Mouse (Mus musculus) forebrain, embryonic 12.5 days (tissue): ENCODE measurements around the gene Inha. TPM values are rescaled to one million over a fixed set of nuclear protein-coding genes. Genes with fewer than 3 reads are reported as not detected.

Source experiments
- ATAC-seq: fragments of 200-750 bp; cut with Nextera tagmentation; 2 replicates; pipeline ENCODE4 v1.8.0; 2017; ENCODE audit warnings: moderate TSS enrichment; ENCODE audit not compliant: low FRiP score
- H3K27ac ChIP-seq: fragments of 300-500 bp; sonication (generic); 2 replicates; pipeline ENCODE4 v1.5.1; 2016; ENCODE audit warnings: mild to moderate bottlenecking
- H3K27me3 ChIP-seq: fragments of 300-500 bp; sonication (generic); 2 replicates; pipeline ENCODE4 v1.6.1; 2016; ENCODE audit warnings: mild to moderate bottlenecking
- H3K36me3 ChIP-seq: fragments of 300-500 bp; sonication (generic); replicated peaks from 2 replicates; pipeline ENCODE4 v1.6.1; 2016; ENCODE audit warnings: mild to moderate bottlenecking
- H3K4me1 ChIP-seq: fragments of 300-500 bp; sonication (generic); 2 replicates; pipeline ENCODE4 v1.6.1; 2016
- H3K4me2 ChIP-seq: fragments of 300-500 bp; sonication (generic); 2 replicates; pipeline ENCODE4 v1.6.1; 2016; ENCODE audit warnings: mild to moderate bottlenecking, moderate library complexity
- H3K4me3 ChIP-seq: fragments of 300-500 bp; sonication (generic); replicated peaks from 2 replicates; pipeline ENCODE4 v1.5.1; 2016; ENCODE audit warnings: mild to moderate bottlenecking
- H3K9ac ChIP-seq: fragments of 300-500 bp; sonication (generic); 2 replicates; pipeline ENCODE4 v1.6.1; 2016; ENCODE audit warnings: mild to moderate bottlenecking
- H3K9me3 ChIP-seq: fragments of 300-500 bp; sonication (generic); 2 replicates; pipeline ENCODE4 v1.6.1; 2016
- WGBS: fragments of 180-500 bp; shearing (Covaris S2); methylation state at CpG from one replicate; pipeline ENCODE4 v1.1.7; 2016; 5-methylcytosine and 5-hydroxymethylcytosine counted together
- polyA plus RNA-seq: library from polyadenylated mRNA; unstranded; fragments of >200 nt; fragmentation: Nextera tagmentation; extraction: Ambion mirVana; gene quantifications from 2 replicates; pipeline ENCODE4 v1.2.1, GENCODE M21; 2016

Inha gene
- polyA plus RNA-seq, 1 experiment from 2014 or later, result 6.6 TPM

- H3K4me3 ChIP-seq, result no peak overlapping the region
- H3K36me3 ChIP-seq, result no peaks in the 10 kb centered on the region
- no peak overlapping the region for H3K9ac ChIP-seq
- 57% methylated on average over 4 of the region's 4 CpGs for WGBS
- peaks cover 6% of the 10 kb centered on the region for H3K4me1 ChIP-seq
- no peak overlapping the region for H3K4me2 ChIP-seq
- peaks cover 23% of the 10 kb centered on the region for H3K27me3 ChIP-seq
- no peaks in the 10 kb centered on the region for H3K9me3 ChIP-seq
- no peak for ATAC-seq
- H3K27ac ChIP-seq, result no peak overlapping the region
These were observed 4.7 kb downstream of the Inha start for GRCm38 (mm10) chr1:75511437-75512210.

GRCm38 (mm10) chr1:75512550-75512949 is 5.7 kb downstream of the Inha start:
- WGBS, result 85% methylated on average over 3 of the region's 3 CpGs
- H3K4me3 ChIP-seq, result no peak overlapping the region
- H3K4me2 ChIP-seq, result no peak overlapping the region
- H3K9ac ChIP-seq, result no peak overlapping the region
- H3K27ac ChIP-seq, result no peak overlapping the region
- no peaks in the 10 kb centered on the region for H3K36me3 ChIP-seq
- H3K9me3 ChIP-seq, result no peaks in the 10 kb centered on the region
- no peaks in the 10 kb centered on the region for H3K4me1 ChIP-seq
- peaks cover 15% of the 10 kb centered on the region for H3K27me3 ChIP-seq
- no peak for ATAC-seq

- 83% methylated on average over 15 of the region's 15 CpGs for WGBS
- no peak for ATAC-seq
- peaks cover 3% of the 10 kb centered on the region; the same call in 1 of the 2 replicates for H3K4me1 ChIP-seq
- H3K4me3 ChIP-seq, result no peak overlapping the region
- no peak overlapping the region for H3K4me2 ChIP-seq
- no peak overlapping the region for H3K27ac ChIP-seq
- H3K36me3 ChIP-seq, result no peaks in the 10 kb centered on the region
- no peaks in the 10 kb centered on the region for H3K27me3 ChIP-seq
- no peaks in the 10 kb centered on the region for H3K9me3 ChIP-seq
- H3K9ac ChIP-seq, result no peak overlapping the region
These were observed 10.0 kb downstream of the Inha start for GRCm38 (mm10) chr1:75516703-75517380.

GRCm38 (mm10) chr1:75517984-75518383 is 11.1 kb downstream of the Inha start:
- H3K4me2 ChIP-seq, result no peak overlapping the region
- WGBS, result 75% methylated on average over 3 of the region's 4 CpGs
- H3K27ac ChIP-seq, result no peak overlapping the region
- peaks cover 13% of the 10 kb centered on the region for H3K4me1 ChIP-seq
- H3K9me3 ChIP-seq, result no peaks in the 10 kb centered on the region
- H3K4me3 ChIP-seq, result no peak overlapping the region
- H3K36me3 ChIP-seq, result no peaks in the 10 kb centered on the region
- H3K27me3 ChIP-seq, result no peaks in the 10 kb centered on the region
- no peak overlapping the region for H3K9ac ChIP-seq
- no peak for ATAC-seq

- no peak overlapping the region for H3K27ac ChIP-seq
- WGBS, result 91% methylated on average over 4 of the region's 4 CpGs
- H3K36me3 ChIP-seq, result no peaks in the 10 kb centered on the region
- no peak overlapping the region for H3K4me3 ChIP-seq
- H3K4me2 ChIP-seq, result no peak overlapping the region
- H3K9me3 ChIP-seq, result no peaks in the 10 kb centered on the region
- peaks cover 13% of the 10 kb centered on the region for H3K4me1 ChIP-seq
- no peaks in the 10 kb centered on the region for H3K27me3 ChIP-seq
- no peak overlapping the region for H3K9ac ChIP-seq
- no peak for ATAC-seq
These were observed 11.6 kb downstream of the Inha start for GRCm38 (mm10) chr1:75518427-75518826.

GRCm38 (mm10) chr1:75519576-75519975 is 12.7 kb downstream of the Inha start:
- WGBS, result 76% methylated on average over 5 of the region's 5 CpGs
- H3K27ac ChIP-seq, result no peak overlapping the region
- no peak for ATAC-seq

GRCm38 (mm10) chr1:75521321-75522031 is 14.6 kb downstream of the Inha start, which contains the start of gene Stk11ip:
Gene Stk11ip, plus strand, starts transcription at chr1:75521529.
- H3K4me1 ChIP-seq, result peaks cover 13% of the 10 kb centered on the region
- peak within 1 kb of the TSS; percentile 63 for H3K4me3 ChIP-seq
- H3K9me3 ChIP-seq, result no peaks in the 10 kb centered on the region
- no peaks in the 10 kb centered on the region for H3K27me3 ChIP-seq
- under 1% methylated on average over 46 of the region's 46 CpGs for WGBS
- peaks cover 8% of the 10 kb centered on the region for H3K36me3 ChIP-seq
- peak within 1 kb of the TSS; percentile 33 for H3K9ac ChIP-seq
- peak; percentile 97 for ATAC-seq
- H3K27ac ChIP-seq, result peak within 1 kb of the TSS; percentile 92
- H3K4me2 ChIP-seq, result peak within 1 kb of the TSS; percentile 59

More at GRCm38 (mm10) chr1:75519576-75519975, 12.7 kb downstream of the Inha start:
- Histone ChIP-seq H3K9ac (no peak overlapping the region), H3K4me2 (no peak overlapping the region), H3K36me3 (no peaks in the 10 kb centered on the region), H3K4me3 (no peak overlapping the region), H3K27me3 (no peaks in the 10 kb centered on the region), H3K9me3 (no peaks in the 10 kb centered on the region), H3K4me1 (peaks cover 13% of the 10 kb centered on the region)

- H3K27me3 ChIP-seq, result no peaks in the 10 kb centered on the region
- H3K4me3 ChIP-seq, result no peak overlapping the region
- peaks cover 13% of the 10 kb centered on the region for H3K4me1 ChIP-seq
- ATAC-seq, result no peak
- WGBS, result 94% methylated on average over 7 of the region's 7 CpGs
- H3K9me3 ChIP-seq, result no peaks in the 10 kb centered on the region
- no peak overlapping the region for H3K9ac ChIP-seq
- peaks cover 30% of the 10 kb centered on the region for H3K36me3 ChIP-seq
- no peak overlapping the region for H3K4me2 ChIP-seq
- H3K27ac ChIP-seq, result no peak overlapping the region
These were observed 17.8 kb downstream of the Inha start for GRCm38 (mm10) chr1:75524679-75525078.

GRCm38 (mm10) chr1:75530546-75530945 is 23.7 kb downstream of the Inha start:
- no peak overlapping the region for H3K4me3 ChIP-seq
- peaks cover 73% of the 10 kb centered on the region for H3K36me3 ChIP-seq
- H3K9ac ChIP-seq, result no peak overlapping the region
- no peaks in the 10 kb centered on the region for H3K9me3 ChIP-seq
- H3K27ac ChIP-seq, result no peak overlapping the region
- no peak overlapping the region for H3K4me2 ChIP-seq
- WGBS, result 87% methylated on average over 4 of the region's 4 CpGs
- H3K4me1 ChIP-seq, result no peaks in the 10 kb centered on the region
- ATAC-seq, result no peak
- H3K27me3 ChIP-seq, result no peaks in the 10 kb centered on the region

- H3K36me3 ChIP-seq, result peaks cover 71% of the 10 kb centered on the region
- no peaks in the 10 kb centered on the region for H3K9me3 ChIP-seq
- no peak for ATAC-seq
- no peak overlapping the region for H3K27ac ChIP-seq
- no peak overlapping the region for H3K4me3 ChIP-seq
- no peaks in the 10 kb centered on the region for H3K4me1 ChIP-seq
- no peak overlapping the region for H3K4me2 ChIP-seq
- H3K9ac ChIP-seq, result no peak overlapping the region
- no peaks in the 10 kb centered on the region for H3K27me3 ChIP-seq
- 90% methylated on average over 19 of the region's 19 CpGs for WGBS
These were observed 25.6 kb downstream of the Inha start for GRCm38 (mm10) chr1:75532280-75533172.

- Histone ChIP-seq H3K4me2 (no peak overlapping the region), H3K4me1 (no peaks in the 10 kb centered on the region), H3K27ac (no peak overlapping the region), H3K36me3 (peaks cover 66% of the 10 kb centered on the region), H3K9me3 (no peaks in the 10 kb centered on the region), H3K4me3 (no peak overlapping the region), H3K9ac (no peak overlapping the region), H3K27me3 (no peaks in the 10 kb centered on the region)
- WGBS, result 90% methylated on average over 19 of the region's 19 CpGs
- no peak for ATAC-seq
These were observed 26.7 kb downstream of the Inha start for GRCm38 (mm10) chr1:75533325-75534252.
